Mouse (Mus musculus) erythroblast, embryonic 14.5 days (primary cell): Measurements from ENCODE around the gene Trim71.

Source experiments
- GATA1 ChIP-seq: IDR thresholded peaks from 2 replicates; pipeline ENCODE4 v1.6.1; 2012; ENCODE audit warnings: low read length, inconsistent platforms, mixed read lengths
- TAL1 ChIP-seq: IDR thresholded peaks from 3 replicates; pipeline ENCODE4 v1.6.1; 2012; ENCODE audit warnings: low read length, inconsistent platforms, mixed read lengths

DNA sequence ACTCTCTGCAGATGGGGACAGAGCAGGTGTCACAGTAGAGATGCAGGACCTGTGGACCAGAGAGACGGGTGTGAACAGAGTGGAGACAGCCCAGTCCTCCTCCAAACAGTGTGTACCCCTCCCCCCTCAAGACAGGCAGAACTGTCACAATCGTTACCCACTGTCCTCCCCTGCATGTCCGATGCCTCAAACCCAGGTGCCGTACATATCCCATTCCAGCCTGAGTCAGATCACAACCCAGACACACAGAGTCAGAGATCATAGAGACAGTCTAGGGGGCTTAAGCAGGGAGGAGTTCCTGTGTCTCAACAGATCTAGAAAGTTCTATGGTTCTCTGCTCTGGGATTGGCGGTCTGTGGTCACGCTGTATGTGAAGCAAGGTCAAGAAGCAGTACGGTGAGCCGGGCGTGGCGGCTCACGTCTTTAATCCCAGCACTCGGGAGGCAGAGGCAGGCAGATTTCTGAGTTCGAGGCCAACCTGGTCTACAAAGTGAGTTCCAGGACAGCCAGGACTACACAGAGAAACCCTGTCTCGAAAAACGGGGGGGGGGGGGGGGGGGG lies 39.0 kb downstream of the Trim71 start:
- TF ChIP-seq GATA1, result no peak
- no peak for TF ChIP-seq TAL1
